Mouse (Mus musculus): Measurements from ENCODE around the gene Tuba1b. TPM values are rescaled to one million over a fixed set of nuclear protein-coding genes. Genes with fewer than 3 reads are reported as not detected.
"Not testable (repeated sequence)": the region's sequence is repeated elsewhere in the genome, so short reads cannot be mapped to it uniquely, and the experiment has no call there.

Tuba1b gene
- 2,760 and 2,766 TPM in 2 replicates for polyA plus RNA-seq (2016; fragmentation: Nextera tagmentation; extraction: Ambion mirVana)

DNA sequence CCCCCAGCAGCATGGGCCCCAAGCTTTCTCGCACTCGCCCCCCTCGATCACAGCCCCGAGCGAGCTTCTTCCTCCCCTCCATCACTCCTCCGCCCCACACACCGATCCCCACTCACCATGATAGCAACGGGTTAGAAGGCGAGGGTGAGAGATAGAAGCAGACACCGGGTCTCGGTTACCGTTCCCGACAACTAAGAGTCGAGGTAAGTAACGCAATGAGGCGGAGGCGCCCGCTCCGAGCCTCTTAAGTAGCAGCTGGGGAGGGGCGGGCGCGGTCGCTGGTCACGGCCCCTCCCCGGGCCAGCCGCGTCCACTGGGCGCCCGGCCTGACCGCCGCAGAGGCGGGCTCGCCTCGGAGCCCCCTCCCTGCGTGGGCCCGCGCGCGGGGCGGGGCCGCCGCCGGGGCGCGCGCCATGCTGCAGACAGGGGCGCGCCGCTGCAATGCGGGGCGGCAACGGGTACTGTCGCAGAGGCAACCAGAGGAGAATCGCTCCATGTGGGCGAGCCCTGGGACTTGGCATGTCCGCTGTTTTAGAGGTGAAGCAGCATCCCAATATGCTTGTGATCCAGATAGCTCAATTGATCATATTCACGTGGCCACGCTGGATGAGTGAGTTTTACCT, at the start of gene Tuba1b:
Tuba1b (minus strand) TSS at position 349 of the 623 bp plus-strand sequence.
- WGBS = under 1% methylated on average over 58 of the region's 58 CpGs
- peak within 1 kb of the TSS; percentile 98 for H3K27ac ChIP-seq
- peak; percentile 85 for DNase-seq (ENCODE audit: extremely low spot score, low spot score)
- H3K27me3 ChIP-seq (ENCODE audit: poor library complexity, severe bottlenecking) = no peaks in the 10 kb centered on the region
- H3K4me3 ChIP-seq = peak within 1 kb of the TSS; percentile 73
- H3K36me3 ChIP-seq (replicated peaks) = peaks cover 22% of the 10 kb centered on the region
- H3K4me1 ChIP-seq = peaks cover 39% of the 10 kb centered on the region
- H3K9me3 ChIP-seq = no peaks in the 10 kb centered on the region

DNA sequence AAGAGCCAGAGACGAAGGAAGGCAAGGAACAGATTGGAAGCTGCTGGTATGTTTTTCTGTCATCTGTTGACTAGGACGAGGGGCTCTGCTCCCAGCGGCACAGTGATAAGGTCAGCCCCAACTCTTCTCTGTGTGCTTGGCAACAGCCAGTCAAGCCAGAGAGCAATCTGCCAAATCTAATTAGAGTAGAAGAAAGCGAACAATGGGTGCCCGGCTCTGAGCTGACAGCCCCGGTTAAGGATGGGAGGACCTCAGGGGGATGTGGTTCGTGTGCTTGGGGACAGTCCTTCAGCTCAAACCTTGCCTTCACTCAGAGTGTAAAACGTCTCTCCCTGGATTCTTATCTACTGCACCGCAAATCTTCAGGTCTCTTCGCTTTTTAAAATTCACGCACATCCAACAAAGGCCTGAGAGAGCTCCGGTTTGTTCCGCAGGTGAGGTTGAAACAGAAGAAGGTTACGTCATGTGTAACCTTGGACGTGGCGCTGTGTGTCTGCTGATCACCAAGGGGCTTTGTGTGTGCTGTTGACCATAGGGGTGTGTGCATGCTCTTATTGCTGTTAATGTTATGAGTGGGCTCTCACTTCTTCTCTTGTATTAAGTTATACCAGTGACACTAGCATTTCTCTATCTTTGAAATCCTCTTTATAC, 49.2 kb upstream of the Tuba1b start:
- H3K36me3 ChIP-seq (replicated peaks) = no peaks in the 10 kb centered on the region
- H3K27me3 ChIP-seq (ENCODE audit: poor library complexity, severe bottlenecking) = peaks cover 22% of the 10 kb centered on the region
- WGBS = 32% methylated on average over 16 of the region's 16 CpGs
- peak overlapping the region; percentile 51 for H3K4me3 ChIP-seq
- H3K27ac ChIP-seq = peak overlapping the region; percentile 92
- peak; percentile 69 for DNase-seq (ENCODE audit: extremely low spot score, low spot score)
- H3K4me1 ChIP-seq = peaks cover 89% of the 10 kb centered on the region
- no peaks in the 10 kb centered on the region for H3K9me3 ChIP-seq

DNA sequence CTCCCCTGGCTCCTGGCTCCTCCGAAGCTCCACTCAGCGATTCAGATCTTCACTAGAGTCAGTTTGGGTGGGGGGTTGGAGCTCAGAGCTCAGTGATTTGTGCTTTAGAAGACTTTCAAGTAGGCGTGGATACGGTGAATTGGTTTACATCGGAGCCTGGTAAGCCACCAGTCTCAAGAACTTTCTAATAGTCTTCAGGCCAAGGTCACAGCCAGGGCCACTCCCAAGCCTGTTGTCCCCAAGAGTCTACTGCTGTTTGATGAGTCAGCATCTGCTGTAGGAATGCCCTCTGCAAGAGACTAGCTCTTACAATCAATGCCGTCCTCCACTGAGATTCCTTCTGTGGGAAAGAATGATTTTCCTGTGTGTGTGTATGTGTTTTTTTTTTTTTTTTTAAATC, 47.7 kb upstream of the Tuba1b start:
- Histone ChIP-seq H3K4me1 (peaks cover 89% of the 10 kb centered on the region), H3K27me3 (ENCODE audit: poor library complexity, severe bottlenecking) (peaks cover 23% of the 10 kb centered on the region), H3K9me3 (no peaks in the 10 kb centered on the region), H3K4me3 (no peak overlapping the region), H3K27ac (peak overlapping the region; percentile 68; the same call in 1 of the 2 replicates), H3K36me3 (replicated peaks) (no peaks in the 10 kb centered on the region)
- no peak for DNase-seq (ENCODE audit: extremely low spot score, low spot score)
- 89% methylated on average over 6 of the region's 6 CpGs for WGBS

DNA sequence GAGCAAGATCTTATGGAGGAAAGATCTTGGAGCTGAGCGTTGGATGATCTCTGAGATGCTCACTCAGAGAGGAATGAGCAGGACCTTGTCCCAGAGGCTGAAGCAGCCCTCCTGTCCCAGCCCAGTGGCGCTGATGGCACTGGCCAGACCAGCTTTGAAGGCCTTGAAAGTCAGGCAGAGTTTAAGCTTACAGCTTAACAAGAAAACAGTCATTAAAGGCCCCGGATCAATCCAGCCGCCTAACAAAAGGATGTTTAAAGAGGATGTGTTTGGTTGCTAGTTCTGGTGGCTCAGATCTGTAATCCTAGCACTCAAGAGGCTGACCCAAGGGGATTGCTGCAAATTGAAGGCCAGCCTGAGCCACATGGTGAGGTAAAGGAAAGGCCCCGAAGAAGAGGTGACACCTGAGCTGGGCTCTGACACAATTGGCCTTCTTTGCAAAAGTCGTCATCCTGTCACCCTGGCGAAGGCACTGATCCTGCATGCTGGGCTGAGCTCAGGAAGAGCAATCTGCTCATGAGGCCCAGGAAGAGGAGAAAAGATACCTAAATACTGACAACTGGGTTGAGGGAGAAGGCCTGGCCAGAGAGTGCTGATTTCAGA, 45.7 kb upstream of the Tuba1b start:
- 24% methylated on average over 7 of the region's 7 CpGs for WGBS
- peaks cover 23% of the 10 kb centered on the region for H3K27me3 ChIP-seq (ENCODE audit: poor library complexity, severe bottlenecking)
- no peak overlapping the region for H3K4me3 ChIP-seq
- DNase-seq (ENCODE audit: extremely low spot score, low spot score) = no peak
- H3K9me3 ChIP-seq = no peaks in the 10 kb centered on the region
- peaks cover 76% of the 10 kb centered on the region for H3K4me1 ChIP-seq
- H3K36me3 ChIP-seq (replicated peaks) = no peaks in the 10 kb centered on the region
- H3K27ac ChIP-seq = peak overlapping the region; percentile 36

DNA sequence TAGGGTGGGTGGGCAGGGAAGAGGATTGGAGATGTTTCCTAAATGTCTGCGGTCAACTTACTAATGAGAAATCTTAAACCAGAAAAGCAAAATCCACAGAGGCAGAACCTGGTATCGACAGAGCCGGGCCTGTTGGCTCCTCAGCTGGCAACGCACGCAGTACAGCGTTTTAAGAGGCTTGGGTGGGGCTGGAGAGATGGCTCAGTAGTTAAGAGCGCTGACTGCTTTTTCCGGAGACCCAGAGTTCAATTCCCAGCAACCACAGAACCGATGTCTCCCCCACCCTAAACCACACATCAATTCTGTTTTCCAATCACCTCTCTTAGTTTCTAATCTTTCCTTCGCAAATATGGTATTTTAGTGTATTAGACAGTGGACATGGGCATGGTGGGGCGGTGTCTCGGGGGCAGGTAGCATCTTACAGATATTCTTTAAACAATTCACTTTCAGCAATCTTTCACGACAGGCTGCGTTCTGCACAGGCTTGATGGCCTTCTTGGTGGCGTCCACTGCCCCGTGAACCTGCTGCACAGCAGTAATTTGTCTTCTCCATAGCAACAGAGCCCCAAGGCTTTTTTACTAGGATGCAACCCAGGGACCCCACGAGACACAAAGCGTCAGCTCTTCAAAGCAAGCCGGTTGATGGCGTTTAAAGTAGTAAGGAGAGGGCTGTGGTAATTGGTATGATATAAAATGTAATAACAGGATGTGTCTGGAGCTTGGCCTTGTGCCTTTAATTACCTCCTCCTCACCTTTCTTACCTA, 44.2 kb upstream of the Tuba1b start:
- Histone ChIP-seq H3K36me3 (replicated peaks) (no peaks in the 10 kb centered on the region), H3K4me3 (no peak overlapping the region), H3K27ac (peak overlapping the region; percentile 75), H3K4me1 (peaks cover 60% of the 10 kb centered on the region), H3K27me3 (ENCODE audit: poor library complexity, severe bottlenecking) (peaks cover 23% of the 10 kb centered on the region), H3K9me3 (no peaks in the 10 kb centered on the region)
- DNase-seq (ENCODE audit: extremely low spot score, low spot score) = no peak
- WGBS = 72% methylated on average over 20 of the region's 20 CpGs

DNA sequence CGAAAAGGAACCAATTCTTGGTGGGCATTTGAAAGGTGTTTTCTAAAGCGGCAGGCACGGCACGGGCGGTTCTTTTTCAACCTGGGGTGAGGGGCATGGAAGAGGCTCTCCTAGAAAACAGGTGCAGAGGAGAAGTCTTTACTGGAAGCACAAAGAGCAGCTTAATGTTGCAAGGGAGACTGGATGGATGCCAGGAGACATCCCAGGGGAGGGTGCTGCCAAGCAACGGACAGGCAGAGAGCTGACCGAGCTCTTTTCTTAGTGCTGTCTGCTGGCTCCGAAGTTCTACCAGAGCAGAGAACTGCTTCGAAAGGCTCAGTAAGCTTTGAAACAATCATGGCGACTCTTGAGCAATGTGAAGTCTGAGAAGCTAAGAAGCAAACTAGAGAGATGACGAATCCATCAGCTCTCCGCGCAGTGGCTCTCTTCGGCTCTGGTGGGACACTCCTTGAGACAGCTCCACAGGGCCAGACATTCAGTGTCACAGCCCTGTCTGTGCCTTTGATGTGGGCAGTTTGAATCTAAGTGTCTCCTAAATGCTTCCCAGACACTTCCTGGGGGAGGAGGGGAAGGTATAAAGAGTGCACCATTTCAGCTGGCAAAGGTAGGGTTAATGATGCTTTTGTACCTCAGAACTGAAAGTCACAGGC, 43.5 kb upstream of the Tuba1b start:
- 78% methylated on average over 14 of the region's 14 CpGs for WGBS
- H3K27me3 ChIP-seq (ENCODE audit: poor library complexity, severe bottlenecking) = peaks cover 23% of the 10 kb centered on the region

DNA sequence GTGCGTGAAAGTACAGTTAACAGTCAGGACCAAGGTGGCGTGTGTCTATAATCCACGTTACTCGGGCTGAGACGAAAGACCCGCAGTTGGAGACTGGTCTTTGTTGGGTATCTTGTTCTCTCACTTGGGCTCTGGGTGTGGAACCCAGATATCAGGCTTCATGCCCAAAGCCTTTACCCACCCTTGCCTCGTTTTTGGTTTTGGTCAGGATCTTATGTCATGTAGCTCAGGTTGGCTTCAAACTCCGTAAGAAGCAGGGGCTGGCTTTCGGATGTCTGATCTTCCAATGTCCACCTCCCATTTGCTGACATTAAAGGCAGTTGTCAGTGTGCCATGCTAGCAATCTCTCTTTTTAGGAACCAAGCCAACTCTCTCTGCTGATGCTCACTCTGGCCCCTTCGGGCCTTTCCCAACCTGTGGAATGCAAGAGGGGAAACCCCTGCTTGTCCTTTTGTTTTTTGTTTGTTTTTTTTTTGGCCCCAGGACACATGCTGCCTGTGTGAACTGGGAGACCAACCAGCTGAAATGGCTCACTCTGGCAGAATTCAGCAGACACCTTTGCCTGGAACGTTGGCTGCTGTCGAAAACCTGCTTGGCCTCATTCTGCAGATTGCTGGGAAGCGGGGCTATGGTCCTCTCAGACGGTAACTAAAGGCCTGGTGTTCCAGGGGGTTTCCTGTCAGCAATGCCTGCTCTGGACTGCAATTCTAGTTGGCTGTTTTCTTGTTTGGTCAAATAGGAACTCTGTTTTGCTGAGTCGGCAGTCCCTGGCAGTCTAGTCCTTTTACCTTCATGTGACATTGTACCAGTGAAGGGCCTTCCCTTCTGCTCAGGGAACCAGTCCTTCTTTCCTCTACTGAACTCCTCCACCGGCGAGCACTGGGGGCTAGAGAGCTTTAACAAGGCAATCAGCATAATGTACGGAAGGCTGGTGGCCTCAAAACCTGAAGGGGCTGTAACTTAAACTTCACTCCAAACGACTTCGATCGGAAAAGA, 42.7 kb upstream of the Tuba1b start:
- no peaks in the 10 kb centered on the region for H3K9me3 ChIP-seq
- peaks cover 19% of the 10 kb centered on the region for H3K27me3 ChIP-seq (ENCODE audit: poor library complexity, severe bottlenecking)
- H3K36me3 ChIP-seq (replicated peaks) = no peaks in the 10 kb centered on the region
- H3K4me1 ChIP-seq = peaks cover 50% of the 10 kb centered on the region
- peak overlapping the region; percentile 75 for H3K27ac ChIP-seq
- no peak for DNase-seq (ENCODE audit: extremely low spot score, low spot score)
- H3K4me3 ChIP-seq = no peak overlapping the region
- WGBS = 74% methylated on average over 21 of the region's 21 CpGs

More for the DNA sequence above, 43.5 kb upstream of the Tuba1b start:
- DNase-seq (ENCODE audit: extremely low spot score, low spot score) = no peak
- Histone ChIP-seq H3K4me3 (no peak overlapping the region; the same call in 1 of the 2 replicates), H3K36me3 (replicated peaks) (no peaks in the 10 kb centered on the region), H3K4me1 (peaks cover 57% of the 10 kb centered on the region), H3K9me3 (no peaks in the 10 kb centered on the region), H3K27ac (peak overlapping the region; percentile 75)

DNA sequence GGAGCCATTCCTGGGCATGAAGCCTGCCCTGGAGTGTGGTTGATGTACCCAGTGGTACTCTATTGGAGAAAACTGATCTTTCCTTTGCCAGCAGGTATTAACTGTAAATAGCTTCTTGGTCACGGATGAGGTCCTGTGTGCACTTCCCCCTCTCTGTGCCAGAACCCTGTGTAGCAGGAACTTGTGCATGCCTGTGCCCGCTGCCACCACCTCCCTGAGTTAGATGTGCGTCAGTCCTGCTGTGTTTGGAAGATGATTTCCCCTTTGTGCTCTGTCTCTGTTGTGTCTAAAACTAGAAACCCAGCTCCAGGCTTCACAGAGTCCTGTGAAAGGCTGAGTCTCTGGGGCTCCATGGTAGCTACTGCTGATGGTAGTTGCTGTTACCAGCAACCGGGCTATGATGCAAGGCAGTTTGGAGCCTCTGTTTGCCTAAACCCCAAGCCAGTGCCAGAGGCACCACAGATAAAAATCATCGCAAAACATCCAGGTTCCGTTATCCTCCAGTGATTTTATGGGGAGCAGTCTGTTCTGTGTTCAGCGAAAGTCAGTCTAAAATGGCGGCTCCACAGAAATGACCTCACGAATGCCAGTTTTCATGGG, 38.8 kb upstream of the Tuba1b start:
- no peak for DNase-seq (ENCODE audit: extremely low spot score, low spot score)
- peaks cover 60% of the 10 kb centered on the region for H3K4me1 ChIP-seq
- peak overlapping the region; percentile 26 for H3K27ac ChIP-seq
- no peak overlapping the region for H3K4me3 ChIP-seq
- H3K9me3 ChIP-seq = no peaks in the 10 kb centered on the region
- H3K27me3 ChIP-seq (ENCODE audit: poor library complexity, severe bottlenecking) = 0 out of 2 replicates have a peak, but pooled peaks cover 8% of the 10 kb centered on the region
- WGBS = 93% methylated on average over 9 of the region's 9 CpGs
- H3K36me3 ChIP-seq (replicated peaks) = no peaks in the 10 kb centered on the region

DNA sequence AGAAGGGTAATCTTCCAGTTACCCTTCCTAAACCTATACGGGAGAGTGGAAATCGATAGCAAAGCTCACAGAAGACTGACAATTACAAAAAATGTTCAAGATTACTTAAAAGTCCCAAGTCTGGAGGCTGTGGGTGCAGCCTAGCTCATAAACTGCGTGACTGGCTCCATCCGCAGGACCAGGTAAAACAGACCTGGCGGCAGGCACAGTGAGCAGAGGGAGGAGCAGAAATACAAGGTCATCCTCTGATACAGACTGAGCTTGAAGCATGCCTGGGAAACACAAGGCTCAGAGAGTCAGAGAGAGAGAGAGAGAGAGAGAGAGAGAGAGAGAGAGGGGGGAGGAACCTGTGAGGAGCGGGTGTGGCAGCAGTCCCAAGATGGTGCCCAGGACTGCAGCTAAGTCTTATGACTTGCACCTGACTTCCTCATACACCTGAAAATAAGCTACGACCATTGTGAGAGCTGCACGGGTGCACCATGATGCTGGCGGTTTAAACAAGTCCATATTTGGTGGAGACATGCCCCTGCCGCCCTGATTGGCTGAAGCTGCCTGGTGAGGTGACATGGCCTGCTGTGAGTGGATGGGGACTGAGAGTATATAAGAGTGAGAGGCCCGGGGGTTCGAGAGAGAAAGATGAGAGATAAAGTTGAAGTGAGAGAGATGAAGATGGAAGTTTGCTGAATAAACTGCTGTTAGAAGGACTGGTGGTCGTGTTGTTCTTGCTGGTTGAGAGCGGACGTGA, 37.4 kb upstream of the Tuba1b start:
- 82% methylated on average over 15 of the region's 15 CpGs for WGBS
- H3K4me3 ChIP-seq = peak overlapping the region; percentile 19; the same call in 1 of the 2 replicates

DNA sequence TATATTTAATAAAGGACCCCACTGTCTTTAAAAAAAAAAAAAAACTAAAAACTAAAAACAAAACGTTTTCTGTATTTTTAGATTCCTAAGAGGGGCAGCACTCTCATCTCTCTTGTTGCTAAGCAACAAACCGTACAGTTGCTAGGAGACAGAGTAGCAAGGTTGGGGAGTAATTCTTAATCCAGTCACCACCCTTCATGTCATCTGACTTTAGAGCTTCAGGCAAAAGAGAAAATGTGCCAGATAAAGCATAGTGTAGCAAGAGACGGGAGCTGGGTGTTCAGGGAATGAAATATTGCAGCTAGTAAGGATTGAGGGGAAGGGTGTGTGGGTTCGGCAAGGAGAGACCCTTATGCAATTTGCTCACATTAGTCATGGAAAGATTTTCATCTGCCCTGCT, 36.7 kb upstream of the Tuba1b start:
- DNase-seq (ENCODE audit: extremely low spot score, low spot score) = no peak
- H3K27ac ChIP-seq = peak overlapping the region; percentile 98
- peak overlapping the region; percentile 19; the same call in 1 of the 2 replicates for H3K4me3 ChIP-seq
- H3K36me3 ChIP-seq (replicated peaks) = no peaks in the 10 kb centered on the region; the same call in 1 of the 2 replicates
- 41% methylated on average over 4 of the region's 4 CpGs for WGBS
- H3K27me3 ChIP-seq (ENCODE audit: poor library complexity, severe bottlenecking) = no peaks in the 10 kb centered on the region
- no peaks in the 10 kb centered on the region for H3K9me3 ChIP-seq
- peaks cover 55% of the 10 kb centered on the region for H3K4me1 ChIP-seq

More for the DNA sequence above, 37.4 kb upstream of the Tuba1b start:
- not testable (repeated sequence) for H3K27me3 ChIP-seq (ENCODE audit: poor library complexity, severe bottlenecking); DNase-seq (ENCODE audit: extremely low spot score, low spot score); H3K36me3 ChIP-seq (replicated peaks); H3K9me3 ChIP-seq
- H3K27ac ChIP-seq = peak overlapping the region; percentile 98
- H3K4me1 ChIP-seq = peaks cover 55% of the 10 kb centered on the region
